Mouse (Mus musculus) liver, adult 2 months (tissue): ENCODE measurements around the gene Prss57.

Experiments
- CTCF ChIP-seq: fragments of 200-500 bp; IDR thresholded peaks from 2 replicates; pipeline ENCODE4 v1.5.1; 2011; ENCODE audit warnings: low read depth, low read length, control low read depth
- POLR2A ChIP-seq: fragments of 200-500 bp; IDR thresholded peaks from 2 replicates; pipeline ENCODE4 v1.6.1; 2011; ENCODE audit warnings: low read length, control low read depth; ENCODE audit not compliant: insufficient read depth; ENCODE audit errors: extremely low read depth

- no peak for TF ChIP-seq CTCF
- no peak for TF ChIP-seq POLR2A
Measured at GRCm38 (mm10) chr10:79793738-79794490, 3.2 kb upstream of the Prss57 start.
